Mouse (Mus musculus) stomach, embryonic 16.5 days (tissue): ENCODE measurements around the gene Gp9. TPM values are rescaled to one million over a fixed set of nuclear protein-coding genes. Genes with fewer than 3 reads are reported as not detected.

Experiments
- ATAC-seq: fragments of 200-750 bp; cut with Nextera tagmentation; 2 replicates; pipeline ENCODE4 v1.8.0; 2017; ENCODE audit warnings: moderate number of reproducible peaks, moderate TSS enrichment; ENCODE audit not compliant: insufficient read depth, low FRiP score
- H3K27ac ChIP-seq: fragments of 300-500 bp; sonication (generic); 2 replicates; pipeline ENCODE4 v1.5.1; 2014; ENCODE audit warnings: low read length
- H3K27me3 ChIP-seq: fragments of 300-500 bp; sonication (generic); 2 replicates; pipeline ENCODE4 v1.6.1; 2014; ENCODE audit warnings: low read length, control low read depth, mixed read lengths; ENCODE audit not compliant: control insufficient read depth, insufficient read depth
- H3K36me3 ChIP-seq: fragments of 300-500 bp; sonication (generic); 2 replicates; pipeline ENCODE4 v1.6.1; 2014; ENCODE audit warnings: low read length; ENCODE audit not compliant: control insufficient read depth, insufficient read depth
- H3K4me1 ChIP-seq: fragments of 300-500 bp; sonication (generic); 2 replicates; pipeline ENCODE4 v1.6.1; 2014; ENCODE audit warnings: low read length, control low read depth, mixed read lengths; ENCODE audit not compliant: control insufficient read depth, insufficient read depth
- H3K4me2 ChIP-seq: fragments of 300-500 bp; sonication (generic); 2 replicates; pipeline ENCODE4 v1.6.1; 2014; ENCODE audit warnings: low read depth, low read length, mixed read lengths
- H3K4me3 ChIP-seq: fragments of 300-500 bp; sonication (generic); replicated peaks from 2 replicates; pipeline ENCODE4 v1.5.1; 2014; ENCODE audit warnings: mild to moderate bottlenecking, low read length
- H3K9ac ChIP-seq: fragments of 300-500 bp; sonication (generic); 2 replicates; pipeline ENCODE4 v1.6.1; 2014; ENCODE audit warnings: low read length
- H3K9me3 ChIP-seq: fragments of 300-500 bp; sonication (generic); replicated peaks from 2 replicates; pipeline ENCODE4 v1.6.1; 2016; ENCODE audit warnings: low read length, control low read depth; ENCODE audit not compliant: control insufficient read depth
- WGBS: fragments of 180-500 bp; shearing (Covaris S2); extraction: QIAGEN DNeasy Blood & Tissue Kit; methylation state at CpG from one replicate; pipeline ENCODE4 v1.1.7; 2014; 5-methylcytosine and 5-hydroxymethylcytosine counted together
- polyA plus RNA-seq: library from polyadenylated mRNA; unstranded; fragments of >200 nt; fragmentation: Nextera tagmentation; extraction: Ambion mirVana; gene quantifications from 2 replicates; pipeline ENCODE4 v1.2.1, GENCODE M21; 2015

The Gp9 gene
- polyA plus RNA-seq, 1 experiment from 2014 or later: 1.4 TPM

DNA sequence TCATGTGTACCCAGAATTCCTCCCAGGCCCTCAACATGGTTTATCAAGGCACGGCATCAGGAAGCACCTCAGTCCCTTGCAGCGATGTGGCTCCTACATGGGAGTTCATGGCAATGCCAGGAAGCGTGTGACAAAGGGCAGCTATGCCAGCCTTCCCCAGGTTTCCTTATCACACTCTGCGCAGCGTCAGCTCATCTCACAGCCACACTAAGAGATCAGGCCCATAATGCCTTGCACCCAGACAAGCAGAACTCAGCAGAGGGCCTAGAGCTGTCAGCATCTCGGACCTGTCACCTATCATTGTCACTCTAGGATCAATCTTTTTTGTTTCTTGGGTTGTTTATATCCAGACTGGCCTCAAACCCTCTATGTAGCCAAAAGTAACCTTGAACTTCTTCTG is 21.7 kb downstream of the Gp9 start:
- Histone ChIP-seq H3K36me3 (no peaks in the 10 kb centered on the region), H3K27me3 (no peaks in the 10 kb centered on the region), H3K4me2 (no peak overlapping the region), H3K4me3 (no peak overlapping the region), H3K27ac (no peak overlapping the region), H3K4me1 (no peaks in the 10 kb centered on the region), H3K9ac (no peak overlapping the region), H3K9me3 (no peaks in the 10 kb centered on the region)
- WGBS: 87% methylated on average over 6 of the region's 6 CpGs
- ATAC-seq: no peak

DNA sequence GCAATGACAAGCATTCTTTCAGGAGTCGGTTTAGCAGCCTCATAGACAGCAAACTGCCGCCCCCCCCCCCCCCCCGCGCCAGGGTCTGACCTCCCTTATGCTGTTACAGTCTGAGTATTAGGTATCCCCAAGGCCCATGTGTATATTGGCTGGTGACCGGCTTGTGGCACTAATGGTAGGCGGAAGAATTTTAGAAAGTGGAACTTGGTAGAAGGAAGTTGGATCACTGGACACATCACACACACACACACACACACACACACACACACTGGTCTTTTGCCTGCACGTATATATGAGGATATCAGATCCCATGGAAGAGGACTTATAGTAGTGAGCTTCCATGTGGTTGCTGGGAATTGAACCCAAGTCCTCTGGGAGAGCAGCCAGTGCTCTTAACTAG is 24.6 kb downstream of the Gp9 start:
- ATAC-seq: no peak
- no peak overlapping the region for H3K4me2 ChIP-seq
- 84% methylated on average over 7 of the region's 7 CpGs for WGBS
- no peak overlapping the region for H3K4me3 ChIP-seq
- no peaks in the 10 kb centered on the region for H3K9me3 ChIP-seq
- H3K27ac ChIP-seq: no peak overlapping the region
- no peaks in the 10 kb centered on the region for H3K36me3 ChIP-seq
- no peak overlapping the region for H3K9ac ChIP-seq
- no peaks in the 10 kb centered on the region for H3K27me3 ChIP-seq
- no peaks in the 10 kb centered on the region for H3K4me1 ChIP-seq

GRCm38 (mm10) chr6:87804036-87804435 is 26.2 kb downstream of the Gp9 start:
- no peak overlapping the region for H3K27ac ChIP-seq
- no peak overlapping the region for H3K4me3 ChIP-seq
- 86% methylated on average over 1 of the region's 1 CpGs for WGBS
- H3K27me3 ChIP-seq: no peaks in the 10 kb centered on the region
- no peak overlapping the region for H3K4me2 ChIP-seq
- no peaks in the 10 kb centered on the region for H3K9me3 ChIP-seq
- H3K36me3 ChIP-seq: no peaks in the 10 kb centered on the region
- H3K9ac ChIP-seq: no peak overlapping the region
- ATAC-seq: no peak
- H3K4me1 ChIP-seq: no peaks in the 10 kb centered on the region

GRCm38 (mm10) chr6:87804886-87805285 is 27.0 kb downstream of the Gp9 start:
- H3K4me3 ChIP-seq: no peak overlapping the region
- no peak overlapping the region for H3K4me2 ChIP-seq
- 66% methylated on average over 7 of the region's 7 CpGs for WGBS
- no peak overlapping the region for H3K27ac ChIP-seq
- ATAC-seq: no peak
- H3K9ac ChIP-seq: no peak overlapping the region
- peaks cover 8% of the 10 kb centered on the region for H3K4me1 ChIP-seq
- H3K36me3 ChIP-seq: no peaks in the 10 kb centered on the region
- H3K9me3 ChIP-seq: no peaks in the 10 kb centered on the region
- H3K27me3 ChIP-seq: no peaks in the 10 kb centered on the region

- Histone ChIP-seq H3K4me3 (no peak overlapping the region), H3K4me1 (peaks cover 13% of the 10 kb centered on the region), H3K27ac (no peak overlapping the region), H3K9me3 (no peaks in the 10 kb centered on the region), H3K27me3 (no peaks in the 10 kb centered on the region), H3K4me2 (no peak overlapping the region), H3K36me3 (no peaks in the 10 kb centered on the region), H3K9ac (no peak overlapping the region)
- WGBS: 85% methylated on average over 7 of the region's 7 CpGs
- ATAC-seq: no peak
Measured at GRCm38 (mm10) chr6:87805448-87805847, 27.6 kb downstream of the Gp9 start.

DNA sequence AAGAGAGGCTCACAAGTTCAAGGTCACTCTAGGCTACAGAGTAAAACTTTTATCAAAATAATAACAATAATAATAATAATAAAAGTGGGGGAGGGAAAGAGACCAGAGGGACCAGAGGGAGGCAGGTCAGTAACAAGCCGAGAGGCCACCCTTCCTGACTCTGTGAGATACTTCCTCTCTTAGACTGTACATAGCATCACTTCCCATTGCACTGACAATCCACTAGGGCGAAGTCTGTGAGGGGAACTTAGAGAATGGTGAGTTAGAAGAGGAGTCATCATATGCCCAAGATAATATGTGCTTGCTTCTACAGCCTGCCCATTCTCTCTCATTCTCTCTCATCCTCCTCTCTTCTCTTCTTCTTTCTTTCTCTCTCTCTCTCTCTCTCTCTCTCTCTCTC is 28.2 kb downstream of the Gp9 start:
- no peak for ATAC-seq
- 71% methylated on average over 2 of the region's 2 CpGs for WGBS
- H3K4me1 ChIP-seq: peaks cover 13% of the 10 kb centered on the region
- no peaks in the 10 kb centered on the region for H3K9me3 ChIP-seq
- no peak overlapping the region for H3K4me3 ChIP-seq
- no peaks in the 10 kb centered on the region for H3K36me3 ChIP-seq
- no peak overlapping the region for H3K9ac ChIP-seq
- no peak overlapping the region for H3K27ac ChIP-seq
- H3K4me2 ChIP-seq: no peak overlapping the region
- H3K27me3 ChIP-seq: no peaks in the 10 kb centered on the region

- Histone ChIP-seq H3K4me3 (no peak overlapping the region), H3K9me3 (no peaks in the 10 kb centered on the region), H3K27me3 (no peaks in the 10 kb centered on the region), H3K27ac (peak overlapping the region; percentile 33; the same call in 1 of the 2 replicates), H3K4me2 (no peak overlapping the region), H3K9ac (no peak overlapping the region; the same call in 1 of the 2 replicates), H3K36me3 (no peaks in the 10 kb centered on the region), H3K4me1 (peaks cover 13% of the 10 kb centered on the region)
- WGBS: 42% methylated on average over 2 of the region's 2 CpGs
- ATAC-seq: no peak
Measured at GRCm38 (mm10) chr6:87806857-87807256, 29.0 kb downstream of the Gp9 start.

GRCm38 (mm10) chr6:87807735-87808440 is 30.0 kb downstream of the Gp9 start:
- Histone ChIP-seq H3K4me2 (no peak overlapping the region), H3K27ac (no peak overlapping the region), H3K36me3 (no peaks in the 10 kb centered on the region), H3K4me1 (peaks cover 19% of the 10 kb centered on the region), H3K9me3 (no peaks in the 10 kb centered on the region), H3K4me3 (no peak overlapping the region), H3K9ac (no peak overlapping the region), H3K27me3 (no peaks in the 10 kb centered on the region)
- no peak for ATAC-seq
- 80% methylated on average over 4 of the region's 4 CpGs for WGBS

- no peaks in the 10 kb centered on the region for H3K36me3 ChIP-seq
- no peak for ATAC-seq
- no peak overlapping the region for H3K4me2 ChIP-seq
- H3K27ac ChIP-seq: peak overlapping the region; percentile 25; the same call in 1 of the 2 replicates
- WGBS: 55% methylated on average over 3 of the region's 3 CpGs
- no peaks in the 10 kb centered on the region for H3K27me3 ChIP-seq
- no peaks in the 10 kb centered on the region for H3K9me3 ChIP-seq
- peaks cover 19% of the 10 kb centered on the region for H3K4me1 ChIP-seq
- H3K9ac ChIP-seq: no peak overlapping the region
- no peak overlapping the region for H3K4me3 ChIP-seq
Measured at GRCm38 (mm10) chr6:87808521-87808920, 30.6 kb downstream of the Gp9 start.
